Mouse (Mus musculus): ENCODE data around the gene Ttc28. TPM values are rescaled to one million over a fixed set of nuclear protein-coding genes. Genes with fewer than 3 reads are reported as not detected.

The Ttc28 gene
- polyA plus RNA-seq, 1 experiment, result 7.4 TPM

DNA sequence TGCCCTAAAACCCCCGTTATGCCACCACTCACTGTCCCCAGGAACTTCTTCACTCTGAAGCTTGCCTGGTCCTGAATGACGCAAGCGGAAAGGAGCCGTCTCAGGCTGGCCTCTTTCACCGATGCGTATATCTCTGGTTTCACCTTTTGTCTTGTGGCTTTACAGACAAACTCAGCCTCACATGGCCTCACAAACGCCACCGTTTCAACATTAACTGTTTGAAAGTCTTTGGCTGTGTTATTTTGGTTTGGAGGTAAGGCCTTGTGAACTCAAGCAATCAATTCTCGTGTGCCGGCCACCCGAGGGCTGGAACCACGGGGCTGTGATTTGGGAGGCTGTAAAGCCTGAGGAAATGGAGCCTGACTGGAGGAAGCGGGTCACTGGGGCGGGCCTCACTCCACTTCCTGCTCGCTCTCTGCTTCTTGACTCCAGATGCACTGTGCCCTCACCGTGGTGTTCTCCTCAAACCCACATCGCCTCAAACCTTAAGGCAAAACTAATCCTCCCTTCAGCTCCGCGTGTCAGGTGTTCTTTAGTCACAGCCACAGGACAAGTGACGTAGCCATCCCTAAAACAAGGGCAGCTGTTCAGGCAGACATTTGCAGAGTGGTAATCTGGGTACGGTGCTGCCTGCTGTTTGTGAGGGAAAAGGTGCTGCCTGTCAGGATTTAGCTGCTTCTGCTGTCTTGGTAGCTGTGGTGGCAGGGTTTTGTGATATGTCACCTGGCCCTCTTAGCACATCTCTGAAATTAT is 298.9 kb downstream of the Ttc28 start:
- H3K27ac ChIP-seq (ENCODE audit: control insufficient read depth, insufficient read depth, low read depth, low read length, poor library complexity), result peak overlapping the region; percentile 70
- H3K4me3 ChIP-seq (replicated peaks; ENCODE audit: control insufficient read depth, low read depth, low read length), result peak overlapping the region; percentile 54
- TF ChIP-seq CTCF (IDR thresholded peaks at IDR 0.05; ENCODE audit: control insufficient read depth, insufficient read depth, low read length) (no peak), POLR2A (IDR thresholded peaks at IDR 0.05; ENCODE audit: borderline replicate concordance, control insufficient read depth, low read depth, low read length) (peak; percentile 68)
- peaks cover 3% of the 10 kb centered on the region for H3K4me1 ChIP-seq (ENCODE audit: control insufficient read depth, insufficient read depth, low read length)
- WGBS, result 3% methylated on average over 21 of the region's 21 CpGs

DNA sequence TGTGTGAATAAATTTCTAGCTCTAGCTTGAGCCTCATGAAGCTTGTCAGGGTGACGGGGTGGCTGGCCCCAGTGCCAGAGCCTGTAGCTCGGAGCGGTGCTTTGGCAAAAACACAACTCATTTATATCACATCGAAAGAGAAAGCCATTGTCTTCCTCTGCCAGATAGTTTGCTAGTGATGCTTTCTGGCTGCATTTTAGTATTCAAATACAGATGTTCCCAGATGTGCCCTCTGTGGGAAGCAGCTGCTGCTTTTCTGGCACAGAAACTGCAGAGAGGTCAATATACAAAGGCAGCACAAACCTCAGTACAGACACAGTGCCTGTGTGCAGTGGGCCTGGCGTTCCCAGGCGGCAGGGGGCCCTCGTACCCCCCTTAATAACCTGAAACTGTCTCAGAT is 300.0 kb downstream of the Ttc28 start:
- TF ChIP-seq POLR2A (IDR thresholded peaks at IDR 0.05; ENCODE audit: borderline replicate concordance, control insufficient read depth, low read depth, low read length), result no peak
- TF ChIP-seq CTCF (IDR thresholded peaks at IDR 0.05; ENCODE audit: control insufficient read depth, insufficient read depth, low read length), result no peak
- peaks cover 3% of the 10 kb centered on the region for H3K4me1 ChIP-seq (ENCODE audit: control insufficient read depth, insufficient read depth, low read length)
- H3K4me3 ChIP-seq (replicated peaks; ENCODE audit: control insufficient read depth, low read depth, low read length), result no peak overlapping the region
- 88% methylated on average over 7 of the region's 7 CpGs for WGBS
- no peak overlapping the region for H3K27ac ChIP-seq (ENCODE audit: control insufficient read depth, insufficient read depth, low read depth, low read length, poor library complexity)

DNA sequence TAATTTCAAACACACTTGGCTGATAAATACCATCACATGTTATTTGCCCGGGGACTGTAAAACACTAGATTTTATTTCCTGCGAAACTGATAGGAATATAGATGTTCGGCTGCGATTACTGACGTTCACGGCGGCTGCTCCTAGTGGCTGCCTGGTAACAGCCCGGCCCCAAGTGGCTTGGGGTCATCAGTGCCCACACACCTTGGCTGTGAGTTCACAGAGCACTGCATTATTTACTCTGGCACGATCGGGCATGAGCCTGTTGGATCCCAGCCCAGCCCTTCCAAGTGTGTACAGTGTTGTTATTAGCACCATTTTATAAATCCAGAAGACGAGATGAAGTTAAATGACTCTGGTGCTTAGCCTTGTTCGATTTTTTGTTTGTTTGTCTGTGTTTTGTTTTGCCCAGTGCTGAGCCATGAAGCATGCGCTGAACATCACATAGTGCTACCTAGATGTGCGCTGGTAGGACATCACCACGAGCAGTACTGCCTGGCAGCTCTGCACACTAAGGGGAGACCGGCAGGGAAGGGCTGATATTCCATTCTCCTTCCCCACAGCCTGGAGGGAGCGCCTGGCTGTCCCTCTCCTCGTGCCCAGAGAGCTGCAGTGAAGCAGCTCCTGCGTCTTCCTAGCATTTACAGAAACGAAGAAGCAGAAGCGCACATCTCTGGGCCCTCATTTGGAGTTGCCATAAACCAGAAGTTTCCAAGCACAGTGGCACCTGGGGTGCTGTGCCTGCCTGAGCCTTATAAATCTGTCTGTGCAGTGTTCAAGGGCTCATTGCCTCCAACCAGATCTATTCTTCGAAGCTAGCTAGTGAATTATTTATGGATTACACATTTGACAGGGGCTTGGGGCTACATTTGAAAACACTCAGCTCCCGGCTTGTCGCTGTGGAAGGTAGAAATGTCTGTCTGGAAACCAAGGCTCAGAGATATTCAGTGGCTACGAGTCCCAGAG is 300.8 kb downstream of the Ttc28 start:
- WGBS, result 83% methylated on average over 25 of the region's 25 CpGs
- Histone ChIP-seq H3K4me1 (ENCODE audit: control insufficient read depth, insufficient read depth, low read length) (peaks cover 3% of the 10 kb centered on the region), H3K27ac (ENCODE audit: control insufficient read depth, insufficient read depth, low read depth, low read length, poor library complexity) (no peak overlapping the region), H3K4me3 (replicated peaks; ENCODE audit: control insufficient read depth, low read depth, low read length) (no peak overlapping the region)
- TF ChIP-seq POLR2A (IDR thresholded peaks at IDR 0.05; ENCODE audit: borderline replicate concordance, control insufficient read depth, low read depth, low read length), result no peak
- no peak for TF ChIP-seq CTCF (IDR thresholded peaks at IDR 0.05; ENCODE audit: control insufficient read depth, insufficient read depth, low read length)

- TF ChIP-seq CTCF (IDR thresholded peaks at IDR 0.05; ENCODE audit: control insufficient read depth, insufficient read depth, low read length) (no peak), POLR2A (IDR thresholded peaks at IDR 0.05; ENCODE audit: borderline replicate concordance, control insufficient read depth, low read depth, low read length) (no peak)
- Histone ChIP-seq H3K27ac (ENCODE audit: control insufficient read depth, insufficient read depth, low read depth, low read length, poor library complexity) (no peak overlapping the region), H3K4me1 (ENCODE audit: control insufficient read depth, insufficient read depth, low read length) (peaks cover 3% of the 10 kb centered on the region), H3K4me3 (replicated peaks; ENCODE audit: control insufficient read depth, low read depth, low read length) (no peak overlapping the region)
- 77% methylated on average over 7 of the region's 7 CpGs for WGBS
Measured at GRCm38 (mm10) chr5:111181204-111181912, 301.8 kb downstream of the Ttc28 start.

GRCm38 (mm10) chr5:111186600-111186999 is 307.0 kb downstream of the Ttc28 start:
- TF ChIP-seq CTCF (IDR thresholded peaks at IDR 0.05; ENCODE audit: control insufficient read depth, insufficient read depth, low read length) (no peak), POLR2A (IDR thresholded peaks at IDR 0.05; ENCODE audit: borderline replicate concordance, control insufficient read depth, low read depth, low read length) (no peak)
- 79% methylated on average over 11 of the region's 11 CpGs for WGBS
- H3K27ac ChIP-seq (ENCODE audit: control insufficient read depth, insufficient read depth, low read depth, low read length, poor library complexity), result no peak overlapping the region
- no peak overlapping the region for H3K4me3 ChIP-seq (replicated peaks; ENCODE audit: control insufficient read depth, low read depth, low read length)
- no peaks in the 10 kb centered on the region for H3K4me1 ChIP-seq (ENCODE audit: control insufficient read depth, insufficient read depth, low read length)

GRCm38 (mm10) chr5:111191972-111192371 is 312.4 kb downstream of the Ttc28 start:
- no peak for TF ChIP-seq CTCF (IDR thresholded peaks at IDR 0.05; ENCODE audit: control insufficient read depth, insufficient read depth, low read length)
- TF ChIP-seq POLR2A (IDR thresholded peaks at IDR 0.05; ENCODE audit: borderline replicate concordance, control insufficient read depth, low read depth, low read length), result no peak
- 67% methylated on average over 9 of the region's 9 CpGs for WGBS
- no peaks in the 10 kb centered on the region; the same call in 1 of the 2 replicates for H3K4me1 ChIP-seq (ENCODE audit: control insufficient read depth, insufficient read depth, low read length)
- no peak overlapping the region for H3K4me3 ChIP-seq (replicated peaks; ENCODE audit: control insufficient read depth, low read depth, low read length)
- H3K27ac ChIP-seq (ENCODE audit: control insufficient read depth, insufficient read depth, low read depth, low read length, poor library complexity), result no peak overlapping the region

- TF ChIP-seq CTCF (IDR thresholded peaks at IDR 0.05; ENCODE audit: control insufficient read depth, insufficient read depth, low read length) (no peak), POLR2A (IDR thresholded peaks at IDR 0.05; ENCODE audit: borderline replicate concordance, control insufficient read depth, low read depth, low read length) (no peak)
- no peaks in the 10 kb centered on the region; the same call in 1 of the 2 replicates for H3K4me1 ChIP-seq (ENCODE audit: control insufficient read depth, insufficient read depth, low read length)
- H3K4me3 ChIP-seq (replicated peaks; ENCODE audit: control insufficient read depth, low read depth, low read length), result no peak overlapping the region
- 61% methylated on average over 2 of the region's 2 CpGs for WGBS
- H3K27ac ChIP-seq (ENCODE audit: control insufficient read depth, insufficient read depth, low read depth, low read length, poor library complexity), result no peak overlapping the region
Measured at GRCm38 (mm10) chr5:111194829-111195228, 315.2 kb downstream of the Ttc28 start.
